Mouse (Mus musculus) thymus, adult 2 months (tissue): ENCODE data around the gene Sectm1a.

ENCODE experiments used
- CTCF ChIP-seq: fragments of 200-500 bp; IDR thresholded peaks from 2 replicates; pipeline ENCODE4 v1.5.1; 2012; ENCODE audit warnings: mild to moderate bottlenecking, control low read depth, low read length, moderate library complexity, borderline replicate concordance; ENCODE audit not compliant: control insufficient read depth, poor library complexity, insufficient read depth; ENCODE audit errors: extremely low read depth
- POLR2A ChIP-seq: fragments of 200-500 bp; IDR thresholded peaks from 2 replicates; pipeline ENCODE4 v1.6.1; 2012; ENCODE audit warnings: mild to moderate bottlenecking, low read length, control low read depth, moderate library complexity; ENCODE audit not compliant: control insufficient read depth, poor library complexity, insufficient read depth; ENCODE audit errors: extremely low read depth

- TF ChIP-seq POLR2A (no peak), CTCF (no peak)
These were observed 37.1 kb upstream of the Sectm1a start for GRCm38 (mm10) chr11:121118106-121118505.
